Mouse (Mus musculus) liver, adult (tissue): ENCODE data around the gene Etv4.

ENCODE experiments used
- GATA4 ChIP-seq: IDR thresholded peaks from 2 replicates; pipeline ENCODE4 v1.6.1; 2014; ENCODE audit warnings: mild to moderate bottlenecking, low read length; ENCODE audit not compliant: insufficient replicate concordance

Gene Etv4

DNA sequence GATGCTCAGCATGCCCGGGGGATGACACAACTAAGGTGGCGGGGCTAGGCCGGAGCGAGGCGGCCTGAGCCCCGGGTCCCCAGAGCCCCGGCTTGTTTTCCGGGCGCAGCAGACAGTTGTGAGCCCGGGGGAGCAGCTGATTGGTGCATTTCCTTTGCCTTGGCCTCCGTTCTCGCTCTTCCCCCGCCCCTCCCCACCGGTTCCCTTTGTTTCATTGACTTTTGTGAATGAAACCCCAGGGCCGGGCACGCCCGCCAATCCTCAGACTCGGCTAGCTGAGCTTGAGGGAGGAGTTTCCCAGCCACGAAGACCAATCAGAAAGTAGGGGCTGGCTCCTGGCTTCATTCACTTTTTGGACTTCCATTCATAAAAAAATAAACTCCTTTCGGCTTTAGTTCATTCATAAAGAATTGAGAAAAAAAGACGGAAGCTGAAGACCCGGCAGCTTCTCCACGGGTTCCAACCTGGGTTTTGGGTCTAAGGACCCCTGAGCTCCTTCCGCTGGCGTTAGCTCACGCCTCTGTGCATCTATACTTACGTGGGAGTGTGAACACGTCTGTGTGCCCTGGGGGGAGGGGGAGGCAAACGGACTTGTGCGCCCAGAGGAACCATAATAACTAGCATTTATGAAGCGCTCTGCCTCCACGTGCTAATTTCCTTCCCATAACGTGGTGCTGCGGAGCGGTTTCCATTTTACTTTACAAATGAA is at the start of gene Etv4:
Etv4 (minus strand) TSS at position 229 of the 709 bp plus-strand sequence.
- no peak for TF ChIP-seq GATA4

GRCm38 (mm10) chr11:101832001-101832400 is 46.8 kb upstream of the Etv4 start:
- no peak for TF ChIP-seq GATA4

GRCm38 (mm10) chr11:101830616-101831015 is 45.4 kb upstream of the Etv4 start:
- TF ChIP-seq GATA4: no peak

- no peak for TF ChIP-seq GATA4
Measured at GRCm38 (mm10) chr11:101830112-101830511, 44.9 kb upstream of the Etv4 start.

DNA sequence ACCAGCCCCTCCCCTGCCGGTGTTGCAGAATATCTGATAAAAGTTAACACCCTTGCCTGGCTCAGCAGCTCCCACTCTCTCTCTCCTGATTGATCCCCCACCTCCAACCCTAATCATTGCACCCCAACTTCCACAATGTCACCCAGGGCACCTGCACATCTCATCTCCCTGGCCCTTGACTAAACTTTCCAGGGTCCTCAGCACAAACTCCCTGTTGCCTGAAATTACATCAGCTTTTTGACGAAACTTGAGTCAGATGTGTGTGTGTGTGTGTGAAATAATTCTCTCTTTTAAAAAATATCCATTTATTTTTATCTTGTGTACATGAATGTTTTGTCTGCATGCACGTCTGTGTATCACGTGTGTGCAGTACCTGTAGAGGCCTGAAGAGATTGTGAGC is 43.5 kb upstream of the Etv4 start:
- no peak for TF ChIP-seq GATA4

DNA sequence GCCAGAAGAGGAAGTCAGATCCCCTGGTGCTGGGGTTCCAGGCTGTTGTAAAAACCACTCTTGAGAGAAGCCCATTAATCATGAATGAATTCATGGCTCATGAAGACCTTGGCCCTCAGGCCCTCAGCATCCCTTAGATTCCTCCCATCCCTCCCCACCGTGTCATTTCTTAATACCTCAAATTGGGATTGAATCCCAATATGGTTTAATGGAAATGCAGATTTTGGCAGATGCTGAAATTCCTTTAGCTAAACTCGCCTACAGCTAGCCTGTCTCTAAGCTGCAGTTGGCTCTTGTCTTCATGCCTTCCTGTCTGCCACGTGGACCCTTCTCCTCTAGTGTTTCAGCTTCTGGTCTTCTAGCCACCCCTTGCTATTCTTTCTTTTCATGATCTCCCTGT is 38.0 kb upstream of the Etv4 start:
- no peak for TF ChIP-seq GATA4

GRCm38 (mm10) chr11:101820899-101821298 is 35.7 kb upstream of the Etv4 start:
- TF ChIP-seq GATA4: no peak

DNA sequence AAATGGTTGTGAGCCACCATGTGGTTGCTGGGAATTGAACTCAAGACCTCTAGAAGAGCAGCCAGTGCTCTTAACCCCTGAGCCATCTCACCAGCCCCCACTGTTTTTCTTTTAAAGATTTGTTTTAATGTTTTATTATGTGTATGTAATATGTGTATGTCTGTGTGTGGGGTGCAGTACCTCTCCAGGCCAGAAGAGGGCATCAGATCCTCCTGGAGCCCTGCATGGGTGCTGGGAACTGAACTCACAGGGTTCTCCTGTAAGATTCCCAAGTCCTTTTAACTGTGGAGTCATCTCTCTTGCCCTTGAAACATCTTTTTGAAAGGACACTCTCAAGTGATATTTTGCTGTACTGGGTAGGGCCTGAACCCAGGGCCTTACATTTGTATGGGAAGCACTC is 34.7 kb upstream of the Etv4 start:
- TF ChIP-seq GATA4: no peak

- TF ChIP-seq GATA4: no peak
Measured at GRCm38 (mm10) chr11:101815103-101816085, 30.2 kb upstream of the Etv4 start.

DNA sequence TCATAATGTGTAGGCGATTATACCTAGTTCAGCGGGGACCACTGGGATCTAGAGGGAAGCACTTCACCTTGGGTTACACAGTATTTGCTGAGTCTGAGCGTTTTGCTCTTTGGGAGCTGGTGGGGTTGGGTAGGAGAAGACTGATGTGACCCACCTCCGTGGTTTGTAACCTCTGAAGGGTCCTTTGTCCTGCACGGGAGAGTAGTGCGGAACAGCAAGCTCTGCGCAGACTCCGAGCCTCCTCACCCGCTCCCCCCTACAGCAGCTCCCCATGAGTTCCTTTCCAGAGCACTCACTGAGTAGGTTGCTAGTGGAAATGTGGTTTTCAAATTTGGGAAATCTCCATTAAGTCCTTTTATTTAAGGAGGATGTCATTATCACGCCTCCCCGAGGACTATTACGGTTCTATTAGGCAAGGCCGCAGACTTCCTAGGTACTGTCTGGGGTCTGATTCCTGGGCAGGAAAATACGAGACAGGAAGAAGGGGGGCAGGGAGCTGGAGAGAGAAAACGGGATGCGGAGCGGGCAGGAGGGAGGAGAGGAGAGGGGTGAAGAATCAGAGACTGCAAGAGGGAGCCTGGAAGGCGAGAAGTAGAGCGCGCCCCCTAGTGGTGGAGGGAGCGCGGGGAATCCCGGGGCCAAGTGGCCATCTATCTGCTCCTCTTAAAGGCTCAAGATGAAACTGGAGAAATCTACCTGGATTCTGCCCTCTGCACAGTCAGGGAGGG is 29.4 kb upstream of the Etv4 start:
- no peak for TF ChIP-seq GATA4

- TF ChIP-seq GATA4: no peak
Measured at GRCm38 (mm10) chr11:101813259-101813658, 28.1 kb upstream of the Etv4 start.

GRCm38 (mm10) chr11:101809060-101809828 is 24.1 kb upstream of the Etv4 start:
- TF ChIP-seq GATA4: no peak

GRCm38 (mm10) chr11:101807266-101807665 is 22.1 kb upstream of the Etv4 start:
- TF ChIP-seq GATA4: no peak

- no peak for TF ChIP-seq GATA4
Measured at GRCm38 (mm10) chr11:101806741-101807140, 21.6 kb upstream of the Etv4 start.
